Mouse (Mus musculus) megakaryocyte, embryonic 14.5 days (primary cell): ENCODE measurements at regions not wholly inside any gene's neighbourhood (a gene's known extent, or its start where the extent isn't known, plus 50 kb on each side); places are given as distances from the start of the nearest gene placed in this dataset.

Experiments
- FLI1 ChIP-seq: IDR thresholded peaks from 2 replicates; pipeline ENCODE4 v1.6.1; 2012; ENCODE audit warnings: low read length, inconsistent platforms, mixed read lengths
- GATA1 ChIP-seq: IDR thresholded peaks from 3 replicates; pipeline ENCODE4 v1.6.1; 2012; ENCODE audit warnings: mixed read lengths, low read length, inconsistent platforms, borderline replicate concordance

GRCm38 (mm10) chr10:21446641-21447040 lies 69.5 kb downstream of the Aldh8a1 start:
- TF ChIP-seq GATA1 (no peak), FLI1 (no peak)
